Mouse (Mus musculus) neural tube, embryonic 15.5 days (tissue): ENCODE results near the gene Slco3a1. TPM values are rescaled to one million over a fixed set of nuclear protein-coding genes. Genes with fewer than 3 reads are reported as not detected.
A peak's percentile ranks its signal among the peaks of the same experiment; 100 is the strongest.

Experiments used
- ATAC-seq: fragments of 200-750 bp; cut with Nextera tagmentation; 2 replicates; pipeline ENCODE4 v1.8.0; 2017; ENCODE audit warnings: mild to moderate bottlenecking, moderate TSS enrichment, moderate library complexity; ENCODE audit not compliant: low FRiP score
- H3K27ac ChIP-seq: fragments of 300-500 bp; sonication (generic); replicated peaks from 2 replicates; pipeline ENCODE4 v1.5.1; 2015; ENCODE audit warnings: mild to moderate bottlenecking, inconsistent platforms
- H3K27me3 ChIP-seq: fragments of 300-500 bp; sonication (generic); replicated peaks from 2 replicates; pipeline ENCODE4 v1.6.1; 2015; ENCODE audit warnings: inconsistent platforms
- H3K36me3 ChIP-seq: fragments of 300-500 bp; sonication (generic); 2 replicates; pipeline ENCODE4 v1.6.1; 2015; ENCODE audit warnings: inconsistent platforms
- H3K4me1 ChIP-seq: fragments of 300-500 bp; sonication (generic); 2 replicates; pipeline ENCODE4 v1.6.1; 2015; ENCODE audit warnings: inconsistent platforms
- H3K4me2 ChIP-seq: fragments of 300-500 bp; sonication (generic); 2 replicates; pipeline ENCODE4 v1.6.1; 2015; ENCODE audit warnings: inconsistent platforms, mild to moderate bottlenecking, moderate library complexity
- H3K4me3 ChIP-seq: fragments of 300-500 bp; sonication (generic); replicated peaks from 2 replicates; pipeline ENCODE4 v1.5.1; 2015; ENCODE audit warnings: mild to moderate bottlenecking, inconsistent platforms
- H3K9ac ChIP-seq: fragments of 300-500 bp; sonication (generic); replicated peaks from 2 replicates; pipeline ENCODE4 v1.6.1; 2015; ENCODE audit warnings: mild to moderate bottlenecking, inconsistent platforms
- H3K9me3 ChIP-seq: fragments of 300-500 bp; sonication (generic); replicated peaks from 2 replicates; pipeline ENCODE4 v1.6.1; 2016; ENCODE audit warnings: inconsistent platforms
- WGBS: fragments of 180-500 bp; shearing (Covaris S2); methylation state at CpG from one replicate; pipeline ENCODE4 v1.1.7; 2015; ENCODE audit warnings: mixed read lengths; 5-methylcytosine and 5-hydroxymethylcytosine counted together
- polyA plus RNA-seq: library from polyadenylated mRNA; unstranded; fragments of >200 nt; fragmentation: Nextera tagmentation; extraction: Ambion mirVana; gene quantifications from 2 replicates; pipeline ENCODE4 v1.2.1, GENCODE M21; 2015

The Slco3a1 gene
- polyA plus RNA-seq, 1 experiment from 2014 or later = 24.1 TPM

DNA sequence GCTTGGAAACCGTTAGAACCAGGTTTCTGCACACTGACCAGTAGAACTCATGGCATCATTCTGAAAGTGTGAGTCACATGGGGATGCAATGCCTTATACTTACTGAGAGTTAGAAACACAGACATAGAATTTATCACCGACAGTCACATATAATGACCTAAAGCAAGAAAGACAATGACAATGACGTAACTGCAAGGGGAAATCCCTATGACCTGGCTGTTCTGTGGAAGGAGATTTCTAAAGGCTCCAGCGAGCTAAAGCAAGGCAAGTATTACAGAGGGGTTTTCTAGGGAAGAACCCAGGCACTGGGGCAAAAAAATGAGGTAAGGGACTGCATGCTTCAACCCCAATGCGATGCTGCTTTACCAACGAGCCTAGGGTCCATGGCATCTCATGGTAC is 26.9 kb downstream of the Slco3a1 start:
- 68% methylated on average over 6 of the region's 6 CpGs for WGBS
- H3K4me3 ChIP-seq = no peak overlapping the region
- no peak overlapping the region for H3K9ac ChIP-seq
- H3K27me3 ChIP-seq = no peaks in the 10 kb centered on the region
- no peak for ATAC-seq
- H3K4me2 ChIP-seq = no peak overlapping the region
- H3K36me3 ChIP-seq = no peaks in the 10 kb centered on the region
- H3K4me1 ChIP-seq = peaks cover 19% of the 10 kb centered on the region
- no peak overlapping the region for H3K27ac ChIP-seq
- no peaks in the 10 kb centered on the region for H3K9me3 ChIP-seq

DNA sequence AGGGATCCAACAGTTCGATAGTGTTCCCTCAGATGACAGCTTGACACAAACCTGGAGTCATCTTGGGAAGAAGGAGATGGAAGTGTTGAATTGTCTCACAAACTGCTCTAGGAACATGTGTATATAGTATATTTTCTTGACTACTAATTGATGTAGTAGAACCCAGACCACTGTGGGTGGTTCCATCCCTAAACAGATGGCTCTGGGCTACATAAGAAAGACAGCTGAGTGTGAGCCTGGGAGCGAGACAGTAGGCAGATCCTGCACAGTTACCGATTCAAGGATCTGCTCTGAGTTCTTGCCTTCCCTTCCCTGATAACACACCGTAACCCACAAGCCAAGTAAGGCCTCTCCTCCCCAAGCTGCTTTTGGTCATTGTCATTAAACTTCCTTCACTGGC is 28.6 kb downstream of the Slco3a1 start:
- peaks cover 18% of the 10 kb centered on the region for H3K4me1 ChIP-seq
- H3K27ac ChIP-seq = no peak overlapping the region
- no peaks in the 10 kb centered on the region for H3K27me3 ChIP-seq
- no peak overlapping the region for H3K4me3 ChIP-seq
- no peaks in the 10 kb centered on the region for H3K36me3 ChIP-seq
- no peaks in the 10 kb centered on the region for H3K9me3 ChIP-seq
- no peak overlapping the region for H3K4me2 ChIP-seq
- 95% methylated on average over 4 of the region's 4 CpGs for WGBS
- ATAC-seq = no peak
- H3K9ac ChIP-seq = no peak overlapping the region

- WGBS = 82% methylated on average over 2 of the region's 2 CpGs
- ATAC-seq = no peak
- no peak overlapping the region for H3K4me3 ChIP-seq
- no peak overlapping the region for H3K27ac ChIP-seq
- no peak overlapping the region for H3K4me2 ChIP-seq
- H3K4me1 ChIP-seq = peaks cover 15% of the 10 kb centered on the region
- H3K9ac ChIP-seq = no peak overlapping the region
- no peaks in the 10 kb centered on the region for H3K27me3 ChIP-seq
- H3K36me3 ChIP-seq = no peaks in the 10 kb centered on the region
- no peaks in the 10 kb centered on the region for H3K9me3 ChIP-seq
Observed at GRCm38 (mm10) chr7:74525586-74525985, 29.0 kb downstream of the Slco3a1 start.

DNA sequence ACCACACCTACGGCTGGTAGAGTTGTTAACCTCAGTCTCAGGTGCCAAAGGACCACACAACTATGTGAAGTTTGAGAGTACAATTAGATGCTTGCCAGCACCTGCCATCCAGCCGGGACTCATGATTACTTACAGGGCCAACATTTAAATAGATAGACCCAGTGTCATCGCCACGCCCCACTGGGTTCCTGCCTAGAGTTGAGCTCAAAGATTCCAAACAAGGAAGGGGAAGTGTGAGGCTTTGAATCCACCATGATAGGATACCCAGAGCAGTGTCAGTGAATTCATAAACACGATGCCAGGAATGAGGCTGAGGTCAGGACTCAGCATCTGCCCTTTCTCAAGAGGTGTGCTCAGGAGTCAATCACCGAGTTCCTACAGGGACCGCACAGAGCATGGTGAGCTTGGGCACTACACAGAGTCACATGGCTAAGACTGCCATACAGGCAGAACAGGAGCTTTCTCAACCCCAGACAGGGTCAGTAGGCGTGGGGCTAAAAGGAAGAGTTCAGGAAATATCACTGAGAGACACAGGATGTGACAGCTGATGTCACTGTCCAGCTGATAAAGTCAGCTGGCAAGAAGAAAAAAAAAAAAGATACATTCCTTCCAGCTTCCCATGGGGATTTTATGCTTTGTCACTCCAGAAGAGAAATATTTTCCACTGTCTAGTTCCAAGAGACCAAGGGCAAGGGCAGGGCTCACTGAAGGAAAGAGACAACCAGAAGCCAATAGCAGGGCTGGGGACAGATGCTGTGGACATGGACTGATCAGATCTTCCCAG is 30.2 kb downstream of the Slco3a1 start:
- 90% methylated on average over 8 of the region's 8 CpGs for WGBS
- peaks cover 7% of the 10 kb centered on the region; the same call in 1 of the 2 replicates for H3K4me1 ChIP-seq

GRCm38 (mm10) chr7:74523086-74523485 is 31.5 kb downstream of the Slco3a1 start:
- no peaks in the 10 kb centered on the region for H3K36me3 ChIP-seq
- H3K4me3 ChIP-seq = no peak overlapping the region
- no peak for ATAC-seq
- H3K27ac ChIP-seq = no peak overlapping the region
- H3K9ac ChIP-seq = no peak overlapping the region
- H3K4me1 ChIP-seq = peaks cover 4% of the 10 kb centered on the region; the same call in 1 of the 2 replicates
- 38% methylated on average over 4 of the region's 4 CpGs for WGBS
- H3K9me3 ChIP-seq = no peaks in the 10 kb centered on the region
- no peak overlapping the region for H3K4me2 ChIP-seq
- H3K27me3 ChIP-seq = no peaks in the 10 kb centered on the region

More for the DNA sequence above, 30.2 kb downstream of the Slco3a1 start:
- Histone ChIP-seq H3K4me2 (no peak overlapping the region), H3K36me3 (no peaks in the 10 kb centered on the region), H3K9me3 (no peaks in the 10 kb centered on the region), H3K27ac (no peak overlapping the region), H3K9ac (no peak overlapping the region), H3K27me3 (no peaks in the 10 kb centered on the region), H3K4me3 (no peak overlapping the region)
- ATAC-seq = no peak

GRCm38 (mm10) chr7:74522260-74522659 is 32.3 kb downstream of the Slco3a1 start:
- no peak for ATAC-seq
- no peaks in the 10 kb centered on the region for H3K36me3 ChIP-seq
- no peaks in the 10 kb centered on the region for H3K9me3 ChIP-seq
- no peak overlapping the region for H3K9ac ChIP-seq
- peaks cover 4% of the 10 kb centered on the region; the same call in 1 of the 2 replicates for H3K4me1 ChIP-seq
- 90% methylated on average over 4 of the region's 4 CpGs for WGBS
- H3K4me3 ChIP-seq = no peak overlapping the region
- H3K27ac ChIP-seq = no peak overlapping the region
- H3K4me2 ChIP-seq = no peak overlapping the region
- H3K27me3 ChIP-seq = no peaks in the 10 kb centered on the region

GRCm38 (mm10) chr7:74519386-74519785 is 35.2 kb downstream of the Slco3a1 start:
- Histone ChIP-seq H3K4me3 (no peak overlapping the region), H3K4me2 (no peak overlapping the region)

DNA sequence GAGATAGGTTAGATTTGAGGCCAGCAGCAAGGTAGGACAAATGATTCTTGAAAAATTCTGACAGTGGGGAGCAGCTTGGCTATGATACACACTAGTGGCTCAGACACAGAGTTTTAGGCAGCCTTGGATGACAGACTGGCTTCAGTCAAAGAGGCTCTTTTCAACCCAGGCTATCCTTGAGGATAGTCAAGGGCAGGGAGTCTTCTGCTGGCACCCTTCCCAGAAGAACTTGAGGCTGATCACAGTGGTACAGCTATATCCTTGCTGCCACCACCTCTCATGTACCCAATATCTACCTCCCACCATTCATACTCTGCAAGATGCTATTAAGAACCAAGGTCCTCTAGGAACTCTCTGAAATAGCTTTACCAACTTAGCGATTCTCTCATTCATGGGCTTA is 35.8 kb downstream of the Slco3a1 start:
- 80% methylated on average over 1 of the region's 1 CpGs for WGBS
- ATAC-seq = no peak

More at GRCm38 (mm10) chr7:74519386-74519785, 35.2 kb downstream of the Slco3a1 start:
- WGBS = 63% methylated on average over 6 of the region's 6 CpGs
- H3K4me1 ChIP-seq = peaks cover 4% of the 10 kb centered on the region; the same call in 1 of the 2 replicates
- H3K9me3 ChIP-seq = no peaks in the 10 kb centered on the region
- no peak for ATAC-seq
- H3K36me3 ChIP-seq = no peaks in the 10 kb centered on the region
- no peak overlapping the region for H3K9ac ChIP-seq
- no peak overlapping the region for H3K27ac ChIP-seq
- no peaks in the 10 kb centered on the region for H3K27me3 ChIP-seq

GRCm38 (mm10) chr7:74518255-74518654 is 36.3 kb downstream of the Slco3a1 start:
- Histone ChIP-seq H3K4me3 (no peak overlapping the region), H3K4me1 (peaks cover 4% of the 10 kb centered on the region; the same call in 1 of the 2 replicates), H3K4me2 (no peak overlapping the region), H3K9me3 (no peaks in the 10 kb centered on the region), H3K27me3 (no peaks in the 10 kb centered on the region), H3K27ac (no peak overlapping the region), H3K36me3 (no peaks in the 10 kb centered on the region), H3K9ac (no peak overlapping the region)
- no peak for ATAC-seq
- WGBS = 93% methylated on average over 5 of the region's 5 CpGs

More for the DNA sequence above, 35.8 kb downstream of the Slco3a1 start:
- no peak overlapping the region for H3K27ac ChIP-seq
- no peak overlapping the region for H3K4me2 ChIP-seq
- H3K9ac ChIP-seq = no peak overlapping the region
- H3K9me3 ChIP-seq = no peaks in the 10 kb centered on the region
- H3K4me3 ChIP-seq = no peak overlapping the region
- H3K4me1 ChIP-seq = peaks cover 4% of the 10 kb centered on the region; the same call in 1 of the 2 replicates
- H3K27me3 ChIP-seq = no peaks in the 10 kb centered on the region
- H3K36me3 ChIP-seq = no peaks in the 10 kb centered on the region

- Histone ChIP-seq H3K4me3 (no peak overlapping the region), H3K9me3 (no peaks in the 10 kb centered on the region), H3K27me3 (no peaks in the 10 kb centered on the region), H3K9ac (no peak overlapping the region), H3K4me1 (peaks cover 37% of the 10 kb centered on the region), H3K36me3 (no peaks in the 10 kb centered on the region), H3K27ac (no peak overlapping the region), H3K4me2 (no peak overlapping the region)
- peak; percentile 65 for ATAC-seq
- 23% methylated on average over 1 of the region's 1 CpGs for WGBS
Observed at GRCm38 (mm10) chr7:74510676-74511075, 43.9 kb downstream of the Slco3a1 start.

DNA sequence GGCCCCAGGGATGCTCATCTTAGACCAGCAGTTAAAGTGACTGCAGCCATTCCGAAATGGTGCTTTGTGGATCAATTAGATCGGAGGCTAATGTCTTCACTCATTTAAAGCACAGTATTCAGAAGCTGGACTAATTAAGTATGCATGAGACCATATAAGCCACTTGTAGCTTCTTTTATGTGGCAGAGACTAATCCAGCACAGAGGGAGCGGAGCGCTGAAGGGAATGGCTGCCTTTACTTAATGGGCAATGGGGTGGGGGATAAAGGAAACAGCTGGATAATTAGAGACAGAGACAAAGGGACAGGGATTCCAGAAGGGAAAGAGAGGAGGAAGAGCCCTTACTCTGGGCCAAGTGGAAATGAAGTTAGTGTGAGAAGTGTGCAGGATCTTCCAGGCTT is 46.4 kb downstream of the Slco3a1 start:
- no peak overlapping the region for H3K9ac ChIP-seq
- no peak overlapping the region for H3K27ac ChIP-seq
- peaks cover 4% of the 10 kb centered on the region; the same call in 1 of the 2 replicates for H3K36me3 ChIP-seq
- H3K4me2 ChIP-seq = no peak overlapping the region
- H3K9me3 ChIP-seq = no peaks in the 10 kb centered on the region
- 0 out of 2 replicates have a peak, but pooled peaks have one; percentile 33 for ATAC-seq
- no peaks in the 10 kb centered on the region for H3K27me3 ChIP-seq
- peaks cover 37% of the 10 kb centered on the region for H3K4me1 ChIP-seq
- 21% methylated on average over 4 of the region's 4 CpGs for WGBS
- H3K4me3 ChIP-seq = no peak overlapping the region

- Histone ChIP-seq H3K27ac (no peak overlapping the region), H3K4me1 (peaks cover 33% of the 10 kb centered on the region), H3K9ac (no peak overlapping the region), H3K4me2 (no peak overlapping the region), H3K36me3 (peaks cover 4% of the 10 kb centered on the region; the same call in 1 of the 2 replicates), H3K4me3 (no peak overlapping the region), H3K27me3 (no peaks in the 10 kb centered on the region), H3K9me3 (no peaks in the 10 kb centered on the region)
- no peak for ATAC-seq
- WGBS = 83% methylated on average over 5 of the region's 5 CpGs
Observed at GRCm38 (mm10) chr7:74506856-74507255, 47.7 kb downstream of the Slco3a1 start.
